Mouse (Mus musculus): ENCODE measurements around the gene Sf3a2.
"Not testable (repeated sequence)": the region's sequence is repeated elsewhere in the genome, so short reads cannot be mapped to it uniquely, and the experiment has no call there.

The Sf3a2 gene

GRCm38 (mm10) chr10:80804916-80805315 lies 6.9 kb downstream of the Sf3a2 start, which contains the start of gene Amh:
Gene Amh, plus strand, starts transcription at chr10:80805243.
- peak; percentile 82 for DNase-seq (ENCODE audit: low spot score)

GRCm38 (mm10) chr10:80805322-80805721 lies 7.3 kb downstream of the Sf3a2 start:
- DNase-seq (ENCODE audit: low spot score), result no peak

- DNase-seq (ENCODE audit: low spot score), result peak; percentile 75
Observed at GRCm38 (mm10) chr10:80805925-80806324, 7.9 kb downstream of the Sf3a2 start.

GRCm38 (mm10) chr10:80806341-80807056 lies 8.5 kb downstream of the Sf3a2 start:
- no peak for DNase-seq (ENCODE audit: low spot score)

GRCm38 (mm10) chr10:80807057-80807627 lies 9.1 kb downstream of the Sf3a2 start:
- peak; percentile 76 for DNase-seq (ENCODE audit: low spot score)

GRCm38 (mm10) chr10:80808099-80808984 lies 10.3 kb downstream of the Sf3a2 start:
- no peak for DNase-seq (ENCODE audit: low spot score)

GRCm38 (mm10) chr10:80808985-80809632 lies 11.1 kb downstream of the Sf3a2 start:
- no peak for DNase-seq (ENCODE audit: low spot score)

GRCm38 (mm10) chr10:80810084-80810483 lies 12.1 kb downstream of the Sf3a2 start:
- DNase-seq (ENCODE audit: low spot score), result no peak

- no peak for DNase-seq (ENCODE audit: low spot score)
Observed at GRCm38 (mm10) chr10:80812391-80813041, 14.5 kb downstream of the Sf3a2 start.

GRCm38 (mm10) chr10:80813366-80813765 lies 15.4 kb downstream of the Sf3a2 start, which contains the start of gene Jsrp1:
Gene Jsrp1, minus strand, starts transcription at chr10:80813498.
- DNase-seq (ENCODE audit: low spot score), result no peak

GRCm38 (mm10) chr10:80814800-80815199 lies 16.8 kb downstream of the Sf3a2 start:
- DNase-seq (ENCODE audit: low spot score), result no peak

- DNase-seq (ENCODE audit: low spot score), result not testable (repeated sequence)
Observed at GRCm38 (mm10) chr10:80816303-80816702, 18.3 kb downstream of the Sf3a2 start.

- no peak for DNase-seq (ENCODE audit: low spot score)
Observed at GRCm38 (mm10) chr10:80817164-80817563, 19.2 kb downstream of the Sf3a2 start.

- not testable (repeated sequence) for DNase-seq (ENCODE audit: low spot score)
Observed at GRCm38 (mm10) chr10:80817955-80818354, 20.0 kb downstream of the Sf3a2 start.

- DNase-seq (ENCODE audit: low spot score), result peak; percentile 72
Observed at GRCm38 (mm10) chr10:80818599-80819281, 20.7 kb downstream of the Sf3a2 start.

- DNase-seq (ENCODE audit: low spot score), result no peak
Observed at GRCm38 (mm10) chr10:80819406-80819805, 21.4 kb downstream of the Sf3a2 start.

- DNase-seq (ENCODE audit: low spot score), result no peak
Observed at GRCm38 (mm10) chr10:80821991-80822390, 24.0 kb downstream of the Sf3a2 start.

- DNase-seq (ENCODE audit: low spot score), result no peak
Observed at GRCm38 (mm10) chr10:80822528-80822927, 24.5 kb downstream of the Sf3a2 start.

- DNase-seq (ENCODE audit: low spot score), result no peak
Observed at GRCm38 (mm10) chr10:80823316-80823715, 25.3 kb downstream of the Sf3a2 start.

- peak; percentile 82 for DNase-seq (ENCODE audit: low spot score)
Observed at GRCm38 (mm10) chr10:80823847-80824643, 26.0 kb downstream of the Sf3a2 start.
